Mouse (Mus musculus): Measurements from ENCODE around the gene Rdh16. TPM values are rescaled to one million over a fixed set of nuclear protein-coding genes. Genes with fewer than 3 reads are reported as not detected.
"Not testable (repeated sequence)": the region's sequence is repeated elsewhere in the genome, so short reads cannot be mapped to it uniquely, and the experiment has no call there.

The Rdh16 gene
- polyA plus RNA-seq, 2 experiments: not detected

GRCm38 (mm10) chr10:127799295-127799694 is 1.7 kb upstream of the Rdh16 start:
- no peak for TF ChIP-seq CTCF (IDR thresholded peaks at IDR 0.05; ENCODE audit: low read depth)
- no peak for TF ChIP-seq EP300 (IDR thresholded peaks at IDR 0.05; ENCODE audit: low read depth)
- 38% methylated on average over 1 of the region's 1 CpGs for WGBS (ENCODE audit: insufficient replicate concordance)
- no peaks in the 10 kb centered on the region for H3K4me1 ChIP-seq (replicated peaks; ENCODE audit: control insufficient read depth in 2 of 2, insufficient read depth in 2 of 2, low read length in 1 of 2)
- H3K27ac ChIP-seq: no peak overlapping the region
- H3K4me2 ChIP-seq (ENCODE audit: low read depth): no peak overlapping the region
- DNase-seq (ENCODE audit: low read depth in 3 of 3, low spot score in 3 of 3): no peak
- no peaks in the 10 kb centered on the region for H3K27me3 ChIP-seq (ENCODE audit: control insufficient read depth, insufficient read depth, low read length)
- no peak for ATAC-seq (ENCODE audit: insufficient read depth)
- H3K36me3 ChIP-seq (replicated peaks; ENCODE audit: control insufficient read depth, insufficient read depth, low read depth): no peaks in the 10 kb centered on the region
- H3K9me3 ChIP-seq (ENCODE audit: control insufficient read depth, low read length): no peaks in the 10 kb centered on the region; the same call in 1 of the 2 replicates
- H3K4me3 ChIP-seq (ENCODE audit: insufficient read depth in 1 of 2, low read depth in 2 of 2, low read length in 2 of 2): no peak overlapping the region
- no peak overlapping the region for H3K9ac ChIP-seq (replicated peaks)

GRCm38 (mm10) chr10:127801612-127802011 is 660 bp downstream of the Rdh16 start:
- DNase-seq (ENCODE audit: low read depth in 3 of 3, low spot score in 3 of 3) (no peak), ATAC-seq (ENCODE audit: insufficient read depth) (no peak)
- Histone ChIP-seq H3K4me1 (replicated peaks; ENCODE audit: control insufficient read depth in 2 of 2, insufficient read depth in 2 of 2, low read length in 1 of 2) (no peaks in the 10 kb centered on the region), H3K9ac (replicated peaks) (no peak overlapping the region), H3K4me3 (ENCODE audit: insufficient read depth in 1 of 2, low read depth in 2 of 2, low read length in 2 of 2) (no peak overlapping the region), H3K4me2 (ENCODE audit: low read depth) (no peak overlapping the region), H3K27ac (no peak overlapping the region), H3K9me3 (ENCODE audit: control insufficient read depth, low read length) (no peaks in the 10 kb centered on the region; the same call in 1 of the 2 replicates), H3K36me3 (replicated peaks; ENCODE audit: control insufficient read depth, insufficient read depth, low read depth) (no peaks in the 10 kb centered on the region), H3K27me3 (ENCODE audit: control insufficient read depth, insufficient read depth, low read length) (no peaks in the 10 kb centered on the region)
- TF ChIP-seq CTCF (IDR thresholded peaks at IDR 0.05; ENCODE audit: low read depth): no peak
- no peak for TF ChIP-seq EP300 (IDR thresholded peaks at IDR 0.05; ENCODE audit: low read depth)
- WGBS (ENCODE audit: insufficient replicate concordance): 34% methylated on average over 2 of the region's 2 CpGs

- H3K4me2 ChIP-seq (ENCODE audit: low read depth): no peak overlapping the region
- H3K4me3 ChIP-seq (ENCODE audit: insufficient read depth in 1 of 2, low read depth in 2 of 2, low read length in 2 of 2): no peak overlapping the region
- DNase-seq (ENCODE audit: low read depth in 3 of 3, low spot score in 3 of 3) (no peak), ATAC-seq (ENCODE audit: insufficient read depth) (no peak)
- H3K36me3 ChIP-seq (replicated peaks; ENCODE audit: control insufficient read depth, insufficient read depth, low read depth): no peaks in the 10 kb centered on the region
- H3K27ac ChIP-seq: no peak overlapping the region
- no peaks in the 10 kb centered on the region for H3K4me1 ChIP-seq (replicated peaks; ENCODE audit: control insufficient read depth in 2 of 2, insufficient read depth in 2 of 2, low read length in 1 of 2)
- no peak for TF ChIP-seq CTCF (IDR thresholded peaks at IDR 0.05; ENCODE audit: low read depth)
- no peak for TF ChIP-seq EP300 (IDR thresholded peaks at IDR 0.05; ENCODE audit: low read depth)
- H3K9me3 ChIP-seq (ENCODE audit: control insufficient read depth, low read length): no peaks in the 10 kb centered on the region
- 50% methylated on average over 5 of the region's 5 CpGs for WGBS (ENCODE audit: insufficient replicate concordance)
- no peak overlapping the region for H3K9ac ChIP-seq (replicated peaks)
- H3K27me3 ChIP-seq (ENCODE audit: control insufficient read depth, insufficient read depth, low read length): no peaks in the 10 kb centered on the region
Measured at GRCm38 (mm10) chr10:127802236-127802635, 1.3 kb downstream of the Rdh16 start.

GRCm38 (mm10) chr10:127804416-127804815 is 3.5 kb downstream of the Rdh16 start:
- whole genome bisulfite sequencing (ENCODE audit: insufficient replicate concordance): 52% methylated on average over 7 of the region's 7 CpGs
- no peak for TF ChIP-seq CTCF (IDR thresholded peaks at IDR 0.05; ENCODE audit: low read depth)
- no peak for TF ChIP-seq EP300 (IDR thresholded peaks at IDR 0.05; ENCODE audit: low read depth)
- Histone ChIP-seq H3K36me3 (replicated peaks; ENCODE audit: control insufficient read depth, insufficient read depth, low read depth) (no peaks in the 10 kb centered on the region), H3K4me1 (replicated peaks; ENCODE audit: control insufficient read depth in 2 of 2, insufficient read depth in 2 of 2, low read length in 1 of 2) (no peaks in the 10 kb centered on the region), H3K27ac (no peak overlapping the region), H3K9me3 (ENCODE audit: control insufficient read depth, low read length) (no peaks in the 10 kb centered on the region), H3K27me3 (ENCODE audit: control insufficient read depth, insufficient read depth, low read length) (no peaks in the 10 kb centered on the region), H3K4me3 (ENCODE audit: insufficient read depth in 1 of 2, low read depth in 2 of 2, low read length in 2 of 2) (no peak overlapping the region), H3K4me2 (ENCODE audit: low read depth) (no peak overlapping the region), H3K9ac (replicated peaks) (no peak overlapping the region)
- DNase-seq (ENCODE audit: low read depth in 3 of 3, low spot score in 3 of 3) (no peak), ATAC-seq (ENCODE audit: insufficient read depth) (no peak)

GRCm38 (mm10) chr10:127815888-127816287 is 14.9 kb downstream of the Rdh16 start:
- ATAC-seq (ENCODE audit: insufficient read depth): no peak
- DNase-seq (ENCODE audit: low read depth in 3 of 3, low spot score in 3 of 3): no peak
- no peak for TF ChIP-seq EP300 (IDR thresholded peaks at IDR 0.05; ENCODE audit: low read depth)
- no peak for TF ChIP-seq CTCF (IDR thresholded peaks at IDR 0.05; ENCODE audit: low read depth)
- no peak overlapping the region for H3K27ac ChIP-seq
- H3K4me2 ChIP-seq (ENCODE audit: low read depth): no peak overlapping the region
- no peaks in the 10 kb centered on the region for H3K4me1 ChIP-seq (replicated peaks; ENCODE audit: control insufficient read depth in 2 of 2, insufficient read depth in 2 of 2, low read length in 1 of 2)
- no peaks in the 10 kb centered on the region for H3K27me3 ChIP-seq (ENCODE audit: control insufficient read depth, insufficient read depth, low read length)
- H3K4me3 ChIP-seq (ENCODE audit: insufficient read depth in 1 of 2, low read depth in 2 of 2, low read length in 2 of 2): no peak overlapping the region
- H3K9me3 ChIP-seq (ENCODE audit: control insufficient read depth, low read length): no peaks in the 10 kb centered on the region
- H3K9ac ChIP-seq (replicated peaks): no peak overlapping the region
- no peaks in the 10 kb centered on the region for H3K36me3 ChIP-seq (replicated peaks; ENCODE audit: control insufficient read depth, insufficient read depth, low read depth)

- not testable (repeated sequence) for H3K27me3 ChIP-seq (ENCODE audit: control insufficient read depth, insufficient read depth, low read length); H3K4me3 ChIP-seq (ENCODE audit: insufficient read depth in 1 of 2, low read depth in 2 of 2, low read length in 2 of 2); ATAC-seq (ENCODE audit: insufficient read depth); DNase-seq (ENCODE audit: low read depth in 3 of 3, low spot score in 3 of 3); H3K9ac ChIP-seq (replicated peaks); H3K4me2 ChIP-seq (ENCODE audit: low read depth); H3K27ac ChIP-seq; H3K4me1 ChIP-seq (replicated peaks; ENCODE audit: control insufficient read depth in 2 of 2, insufficient read depth in 2 of 2, low read length in 1 of 2); H3K36me3 ChIP-seq (replicated peaks; ENCODE audit: control insufficient read depth, insufficient read depth, low read depth); H3K9me3 ChIP-seq (ENCODE audit: control insufficient read depth, low read length)
- WGBS (ENCODE audit: insufficient replicate concordance): 59% methylated on average over 4 of the region's 4 CpGs
Measured at GRCm38 (mm10) chr10:127817268-127817910, 16.4 kb downstream of the Rdh16 start.

GRCm38 (mm10) chr10:127821806-127822205 is 20.9 kb downstream of the Rdh16 start:
- DNase-seq (ENCODE audit: low read depth in 3 of 3, low spot score in 3 of 3); H3K9ac ChIP-seq (replicated peaks); H3K27ac ChIP-seq; H3K4me2 ChIP-seq (ENCODE audit: low read depth); ATAC-seq (ENCODE audit: insufficient read depth); H3K36me3 ChIP-seq (replicated peaks; ENCODE audit: control insufficient read depth, insufficient read depth, low read depth); H3K9me3 ChIP-seq (ENCODE audit: control insufficient read depth, low read length); H3K4me1 ChIP-seq (replicated peaks; ENCODE audit: control insufficient read depth in 2 of 2, insufficient read depth in 2 of 2, low read length in 1 of 2); H3K4me3 ChIP-seq (ENCODE audit: insufficient read depth in 1 of 2, low read depth in 2 of 2, low read length in 2 of 2); H3K27me3 ChIP-seq (ENCODE audit: control insufficient read depth, insufficient read depth, low read length): not testable (repeated sequence)
- 66% methylated on average over 2 of the region's 2 CpGs for WGBS (ENCODE audit: insufficient replicate concordance)

All from liver, embryonic 14.5 days (tissue).